ENCODE assay signal across 21 mouse cellular contexts in the genomic region with DNA sequence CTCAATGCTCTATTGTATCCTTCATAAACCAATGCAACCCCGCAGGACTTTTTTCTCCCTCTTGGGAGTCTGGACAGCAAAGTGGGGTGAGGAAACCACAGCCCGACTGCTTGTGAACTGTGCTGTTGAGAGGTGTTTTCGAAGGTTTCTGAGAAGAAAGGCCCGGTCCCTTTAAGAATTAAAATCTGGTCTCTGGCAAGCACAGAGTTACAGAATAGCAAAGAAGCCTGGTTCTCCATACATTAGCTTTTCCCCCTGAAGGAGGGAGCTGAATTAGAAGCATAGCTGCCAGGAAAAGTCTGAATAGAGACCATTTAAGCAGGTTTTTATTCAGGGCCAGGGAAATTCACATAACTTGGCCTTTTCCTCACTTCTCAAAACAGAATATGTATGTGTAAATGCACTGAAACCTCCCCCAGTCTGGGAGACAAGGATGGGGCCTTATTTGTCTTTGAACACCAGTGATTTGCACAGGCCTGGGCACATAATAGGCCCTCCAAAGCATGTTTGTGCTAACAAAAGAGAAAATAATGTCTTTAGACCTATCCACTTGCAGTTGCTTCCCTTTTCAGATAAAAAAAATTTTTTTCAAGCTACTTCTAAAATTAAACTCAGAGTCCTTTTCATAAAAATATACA.
"Had no signal": no experiment of that assay in that cellular context is flagged by ENCODE, and none has a peak within 500 bp of the region (broad histone marks: within the 10 kb centered on the region; RNA-seq: fewer than 3 reads in every experiment).

No protein-coding gene starts in this region.

- H3K9ac ChIP-seq: limb, embryonic 13.5 days; liver, embryonic 12.5 days; liver, embryonic 15.5 days; lung, embryonic 15.5 days; midbrain, embryonic 15.5 days; neural tube, embryonic 12.5 days; stomach, embryonic 15.5 days had no signal

- H3K27ac ChIP-seq: limb, embryonic 10.5 days; limb, embryonic 13.5 days; liver, embryonic 12.5 days; liver, embryonic 15.5 days; lung, embryonic 15.5 days; midbrain, embryonic 10.5 days; midbrain, embryonic 15.5 days; neural tube, embryonic 12.5 days; stomach, embryonic 15.5 days had no signal

- H3K36me3 ChIP-seq: limb, embryonic 10.5 days; limb, embryonic 13.5 days; liver, embryonic 12.5 days; liver, embryonic 15.5 days; lung, embryonic 15.5 days; midbrain, embryonic 10.5 days; midbrain, embryonic 15.5 days; neural tube, embryonic 12.5 days; stomach, embryonic 15.5 days had no signal

- H3K4me1 ChIP-seq: limb, embryonic 10.5 days; limb, embryonic 13.5 days; liver, embryonic 12.5 days; liver, embryonic 15.5 days; lung, embryonic 15.5 days; megakaryocyte, embryonic 14.5 days; midbrain, embryonic 10.5 days; midbrain, embryonic 15.5 days; neural tube, embryonic 12.5 days; stomach, embryonic 15.5 days had no signal

- H3K4me2 ChIP-seq: limb, embryonic 13.5 days; liver, embryonic 12.5 days; liver, embryonic 15.5 days; lung, embryonic 15.5 days; midbrain, embryonic 15.5 days; neural tube, embryonic 12.5 days; stomach, embryonic 15.5 days had no signal

- ATAC-seq: liver, embryonic 12.5 days; midbrain, embryonic 15.5 days had no signal

- H3K9me3 ChIP-seq: limb, embryonic 10.5 days; limb, embryonic 13.5 days; liver, embryonic 12.5 days; liver, embryonic 15.5 days; lung, embryonic 15.5 days; megakaryocyte, embryonic 14.5 days; midbrain, embryonic 10.5 days; midbrain, embryonic 15.5 days; neural tube, embryonic 12.5 days; stomach, embryonic 15.5 days had no signal

- H3K27me3 ChIP-seq: limb, embryonic 13.5 days; liver, embryonic 12.5 days; liver, embryonic 15.5 days; lung, embryonic 15.5 days; midbrain, embryonic 15.5 days; neural tube, embryonic 12.5 days; stomach, embryonic 15.5 days had no signal

- H3K4me3 ChIP-seq: limb, embryonic 10.5 days; limb, embryonic 13.5 days; liver, embryonic 12.5 days; liver, embryonic 15.5 days; lung, embryonic 15.5 days; megakaryocyte, embryonic 14.5 days; midbrain, embryonic 10.5 days; midbrain, embryonic 15.5 days; neural tube, embryonic 12.5 days; stomach, embryonic 15.5 days had no signal

- DNase-seq: kidney, adult 9 months; kidney, postnatal 14 days; kidney, postnatal 4 days; liver; lung, adult 18-20 months; lung, postnatal 10 days; lung, postnatal 36 days; retina, postnatal 1 day; right cerebral cortex, postnatal 25 days; spleen, adult 18-20 months; thymus, postnatal 25 days had no signal
